Mouse (Mus musculus): ENCODE data around the gene Cd8a.

- TF ChIP-seq GATA1 (IDR thresholded peaks at IDR 0.05; ENCODE audit: borderline replicate concordance, low read length) (no peak), FLI1 (IDR thresholded peaks at IDR 0.05; ENCODE audit: low read length) (no peak)
These were observed 25.2 kb upstream of the Cd8a start for GRCm38 (mm10) chr6:71348006-71348405.

Data from megakaryocyte, embryonic 14.5 days (primary cell).